Mouse (Mus musculus) stomach, embryonic 14.5 days (tissue): ENCODE data around the gene Polr3h. TPM values are rescaled to one million over a fixed set of nuclear protein-coding genes. Genes with fewer than 3 reads are reported as not detected.
A peak's percentile ranks its signal among the peaks of the same experiment; 100 is the strongest.
"Not testable (repeated sequence)": the region's sequence is repeated elsewhere in the genome, so short reads cannot be mapped to it uniquely, and the experiment has no call there.

ENCODE experiments used
- ATAC-seq: fragments of 200-750 bp; cut with Nextera tagmentation; 2 replicates; pipeline ENCODE4 v1.8.0; 2017; ENCODE audit warnings: low read depth, moderate TSS enrichment; ENCODE audit not compliant: insufficient number of reproducible peaks, insufficient read depth, low FRiP score
- H3K27ac ChIP-seq: fragments of 300-500 bp; sonication (generic); 2 replicates; pipeline ENCODE4 v1.5.1; 2014; ENCODE audit warnings: mild to moderate bottlenecking, low read length, moderate library complexity, mixed read lengths
- H3K27me3 ChIP-seq: fragments of 300-500 bp; sonication (generic); 2 replicates; pipeline ENCODE4 v1.6.1; 2014; ENCODE audit warnings: low read length, control low read depth, mixed read lengths; ENCODE audit not compliant: control insufficient read depth, insufficient read depth
- H3K36me3 ChIP-seq: fragments of 300-500 bp; sonication (generic); 2 replicates; pipeline ENCODE4 v1.6.1; 2014; ENCODE audit warnings: mild to moderate bottlenecking, control low read depth, low read length, moderate library complexity, mixed read lengths; ENCODE audit not compliant: control insufficient read depth, insufficient read depth
- H3K4me1 ChIP-seq: fragments of 300-500 bp; sonication (generic); 2 replicates; pipeline ENCODE4 v1.6.1; 2014; ENCODE audit warnings: low read length, control low read depth, mixed read lengths; ENCODE audit not compliant: control insufficient read depth, insufficient read depth
- H3K4me2 ChIP-seq: fragments of 300-500 bp; sonication (generic); replicated peaks from 2 replicates; pipeline ENCODE4 v1.6.1; 2014; ENCODE audit warnings: low read depth, low read length, control low read depth
- H3K4me3 ChIP-seq: fragments of 300-500 bp; sonication (generic); 2 replicates; pipeline ENCODE4 v1.5.1; 2014; ENCODE audit warnings: low read depth, low read length, control low read depth
- H3K9ac ChIP-seq: fragments of 300-500 bp; sonication (generic); replicated peaks from 2 replicates; pipeline ENCODE4 v1.6.1; 2014; ENCODE audit warnings: low read depth, mild to moderate bottlenecking, control low read depth, low read length, moderate library complexity, mixed read lengths
- H3K9me3 ChIP-seq: fragments of 300-500 bp; sonication (generic); 2 replicates; pipeline ENCODE4 v1.6.1; 2016; ENCODE audit warnings: low read depth, low read length, control low read depth; ENCODE audit not compliant: control insufficient read depth
- WGBS: fragments of 180-500 bp; shearing (Covaris S2); extraction: QIAGEN DNeasy Blood & Tissue Kit; methylation state at CpG from one replicate; pipeline ENCODE4 v1.1.7; 2014; 5-methylcytosine and 5-hydroxymethylcytosine counted together
- polyA plus RNA-seq: library from polyadenylated mRNA; unstranded; fragments of >200 nt; fragmentation: Nextera tagmentation; extraction: Ambion mirVana; gene quantifications from 2 replicates; pipeline ENCODE4 v1.2.1, GENCODE M21; 2014

The Polr3h gene
- polyA plus RNA-seq, 1 experiment from 2014 or later = 68.0 TPM

DNA sequence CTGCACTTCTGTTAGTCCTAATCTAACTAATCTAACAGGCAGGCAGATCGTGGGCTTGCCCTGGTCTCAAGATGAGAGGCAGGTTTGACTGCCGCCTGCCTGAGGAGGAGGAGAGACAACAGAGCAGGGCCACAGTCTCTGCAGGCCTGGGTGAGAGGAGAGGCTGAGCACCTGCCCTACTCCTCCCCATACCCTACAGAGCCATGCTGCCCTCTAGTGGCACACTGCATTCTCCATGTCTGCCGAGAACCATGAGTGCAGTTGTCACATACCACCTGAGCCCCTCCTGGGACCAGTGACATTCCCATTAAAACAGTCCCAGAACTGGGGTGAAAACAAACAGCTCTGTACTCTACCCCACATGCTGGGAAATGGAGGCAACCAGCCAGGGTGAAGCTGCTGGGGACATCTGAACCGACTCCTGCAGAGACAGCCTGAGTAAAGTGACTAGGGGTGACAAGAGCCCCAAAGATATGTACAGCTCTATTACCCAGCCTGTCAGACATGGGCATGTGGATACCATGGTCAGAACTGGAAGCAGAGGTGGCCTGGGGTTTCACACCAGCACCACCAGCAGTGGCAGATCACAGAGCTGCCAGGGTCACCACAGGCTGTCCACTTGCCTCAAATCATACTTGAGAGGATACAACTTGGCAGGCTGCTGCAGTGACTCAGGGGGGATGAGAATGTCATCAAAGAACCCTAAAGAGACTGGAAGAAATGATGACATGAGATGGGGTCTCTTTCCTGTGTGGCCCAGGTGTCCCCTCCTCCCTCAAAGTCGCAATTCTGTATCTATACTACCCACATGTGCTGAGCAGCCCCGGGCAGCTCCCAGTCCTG is 8.2 kb downstream of the Polr3h start:
- no peaks in the 10 kb centered on the region for H3K9me3 ChIP-seq
- 59% methylated on average over 6 of the region's 6 CpGs for WGBS
- H3K27me3 ChIP-seq = no peaks in the 10 kb centered on the region
- no peak overlapping the region for H3K4me2 ChIP-seq
- no peak overlapping the region for H3K9ac ChIP-seq
- H3K4me1 ChIP-seq = no peaks in the 10 kb centered on the region
- H3K4me3 ChIP-seq = no peak overlapping the region
- H3K27ac ChIP-seq = no peak overlapping the region
- H3K36me3 ChIP-seq = peaks cover 43% of the 10 kb centered on the region
- peak; percentile 58; the same call in 1 of the 2 replicates for ATAC-seq

GRCm38 (mm10) chr15:81917201-81917600 is 8.8 kb downstream of the Polr3h start:
- WGBS = 88% methylated on average over 12 of the region's 12 CpGs
- Histone ChIP-seq H3K27ac (no peak overlapping the region), H3K27me3 (no peaks in the 10 kb centered on the region), H3K9ac (no peak overlapping the region), H3K4me1 (no peaks in the 10 kb centered on the region), H3K9me3 (no peaks in the 10 kb centered on the region), H3K4me2 (no peak overlapping the region), H3K36me3 (peaks cover 49% of the 10 kb centered on the region), H3K4me3 (no peak overlapping the region)
- no peak for ATAC-seq

DNA sequence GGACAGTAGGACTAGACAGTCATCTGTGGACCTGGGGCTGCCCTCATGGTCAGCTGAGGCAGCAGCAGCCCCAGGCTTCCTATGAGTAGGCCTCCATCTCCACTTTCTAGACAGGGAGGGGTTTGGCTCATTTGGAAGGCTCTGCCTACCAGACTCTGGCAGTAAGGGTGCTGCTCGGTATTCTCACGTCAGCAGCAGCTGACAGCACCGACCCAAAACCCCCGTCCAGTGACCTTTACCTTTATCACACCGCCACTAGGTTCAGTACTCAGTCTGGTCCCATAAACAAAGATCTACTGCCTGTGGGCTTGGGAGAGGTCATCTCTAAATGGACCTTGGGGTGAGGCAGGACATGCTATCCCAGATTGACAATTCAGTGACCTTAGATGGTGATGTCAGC is 10.4 kb downstream of the Polr3h start:
- WGBS = 75% methylated on average over 5 of the region's 5 CpGs
- H3K4me2 ChIP-seq = no peak overlapping the region
- H3K9me3 ChIP-seq = no peaks in the 10 kb centered on the region
- H3K4me3 ChIP-seq = no peak overlapping the region
- H3K27me3 ChIP-seq = no peaks in the 10 kb centered on the region
- H3K36me3 ChIP-seq = peaks cover 63% of the 10 kb centered on the region
- no peak overlapping the region for H3K9ac ChIP-seq
- no peak overlapping the region for H3K27ac ChIP-seq
- no peak for ATAC-seq
- no peaks in the 10 kb centered on the region for H3K4me1 ChIP-seq

DNA sequence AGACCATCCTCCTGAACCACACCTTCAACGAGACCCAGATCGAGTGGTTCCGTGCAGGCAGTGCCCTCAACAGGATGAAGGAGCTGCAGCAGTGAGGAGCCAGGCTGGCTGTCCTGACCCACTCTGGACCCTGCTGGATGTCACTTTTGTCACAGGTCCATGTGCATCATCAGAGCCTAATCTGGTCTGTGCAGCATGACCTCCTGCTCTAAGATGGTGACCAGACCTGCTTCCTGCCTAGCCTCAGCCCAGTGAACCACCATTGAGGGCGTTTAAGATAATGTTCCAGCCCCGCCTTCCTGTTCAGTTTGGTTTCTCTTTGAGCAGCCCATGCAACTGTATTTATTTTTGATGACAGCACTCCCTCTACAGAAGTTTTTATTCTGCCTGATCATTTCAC is 11.4 kb downstream of the Polr3h start:
- Histone ChIP-seq H3K36me3 (peaks cover 73% of the 10 kb centered on the region), H3K4me1 (no peaks in the 10 kb centered on the region), H3K9ac (no peak overlapping the region), H3K9me3 (no peaks in the 10 kb centered on the region), H3K4me3 (no peak overlapping the region), H3K27ac (no peak overlapping the region), H3K27me3 (no peaks in the 10 kb centered on the region), H3K4me2 (no peak overlapping the region)
- no peak for ATAC-seq
- WGBS = 73% methylated on average over 5 of the region's 5 CpGs

- Histone ChIP-seq H3K9me3 (no peaks in the 10 kb centered on the region), H3K27ac (no peak overlapping the region), H3K9ac (no peak overlapping the region), H3K4me2 (no peak overlapping the region), H3K4me1 (no peaks in the 10 kb centered on the region), H3K36me3 (peaks cover 86% of the 10 kb centered on the region), H3K4me3 (no peak overlapping the region), H3K27me3 (no peaks in the 10 kb centered on the region)
- 62% methylated on average over 2 of the region's 2 CpGs for WGBS
- no peak for ATAC-seq
These were observed 13.5 kb downstream of the Polr3h start for GRCm38 (mm10) chr15:81912498-81912897.

- not testable (repeated sequence) for ATAC-seq, H3K9me3 ChIP-seq, H3K4me2 ChIP-seq, H3K4me3 ChIP-seq, H3K27me3 ChIP-seq, H3K27ac ChIP-seq, H3K4me1 ChIP-seq, H3K9ac ChIP-seq
- H3K36me3 ChIP-seq = peaks cover 75% of the 10 kb centered on the region
- 92% methylated on average over 4 of the region's 4 CpGs for WGBS
These were observed 17.3 kb downstream of the Polr3h start for GRCm38 (mm10) chr15:81908767-81909166.

GRCm38 (mm10) chr15:81907953-81908352 is 18.1 kb downstream of the Polr3h start:
- H3K27ac ChIP-seq = no peak overlapping the region
- ATAC-seq = no peak
- no peaks in the 10 kb centered on the region for H3K4me1 ChIP-seq
- H3K4me2 ChIP-seq = no peak overlapping the region
- H3K27me3 ChIP-seq = no peaks in the 10 kb centered on the region
- no peaks in the 10 kb centered on the region for H3K9me3 ChIP-seq
- WGBS = 84% methylated on average over 8 of the region's 8 CpGs
- peaks cover 74% of the 10 kb centered on the region for H3K36me3 ChIP-seq
- no peak overlapping the region for H3K9ac ChIP-seq
- no peak overlapping the region for H3K4me3 ChIP-seq

DNA sequence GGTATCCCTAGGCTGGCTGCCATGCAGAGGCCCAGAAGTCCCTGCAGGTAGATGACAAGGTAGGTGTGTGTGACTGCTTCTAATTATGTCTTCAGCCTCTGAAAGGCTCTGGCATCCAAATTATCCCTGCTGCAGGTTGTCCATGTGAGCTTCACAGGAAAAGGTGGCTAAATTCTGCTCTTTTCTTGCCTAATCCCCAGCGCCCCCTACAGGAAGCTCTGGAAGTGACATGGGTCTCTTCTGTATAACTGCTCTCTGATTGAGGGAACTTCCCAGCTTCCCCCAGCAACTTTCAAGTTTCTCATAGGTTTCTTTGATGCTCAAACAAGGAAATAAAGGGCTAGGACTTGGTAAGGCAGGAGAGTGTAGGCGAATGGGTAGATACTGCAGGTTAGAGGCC is 21.1 kb downstream of the Polr3h start:
- H3K9ac ChIP-seq = no peak overlapping the region
- H3K4me3 ChIP-seq = no peak overlapping the region
- no peak overlapping the region for H3K4me2 ChIP-seq
- ATAC-seq = no peak
- no peak overlapping the region for H3K27ac ChIP-seq
- WGBS = 46% methylated on average over 2 of the region's 2 CpGs
- no peaks in the 10 kb centered on the region for H3K27me3 ChIP-seq
- H3K4me1 ChIP-seq = no peaks in the 10 kb centered on the region
- H3K36me3 ChIP-seq = peaks cover 54% of the 10 kb centered on the region
- no peaks in the 10 kb centered on the region for H3K9me3 ChIP-seq

DNA sequence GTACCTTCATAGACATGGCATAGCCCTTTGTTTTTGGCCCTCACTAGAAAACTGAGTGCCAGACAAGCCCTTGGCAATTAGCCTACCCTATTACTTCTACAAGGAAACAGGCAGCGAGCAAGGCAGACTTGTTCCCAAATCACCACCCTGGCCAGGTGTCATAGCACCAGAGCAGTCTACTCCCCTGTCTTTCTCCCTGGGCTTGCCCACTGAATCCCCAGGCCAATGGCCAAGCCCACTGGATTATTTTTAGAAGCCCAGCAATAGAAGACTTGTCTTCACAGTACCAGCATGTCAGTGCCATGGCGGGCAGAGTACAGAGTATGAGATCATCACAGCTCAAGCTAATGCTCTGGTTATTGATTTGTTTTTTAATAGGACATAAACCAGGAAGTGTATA is 27.3 kb downstream of the Polr3h start:
- Histone ChIP-seq H3K36me3 (peaks cover 41% of the 10 kb centered on the region), H3K4me1 (no peaks in the 10 kb centered on the region), H3K9ac (no peak overlapping the region), H3K9me3 (no peaks in the 10 kb centered on the region), H3K4me2 (no peak overlapping the region), H3K27me3 (no peaks in the 10 kb centered on the region), H3K4me3 (no peak overlapping the region), H3K27ac (no peak overlapping the region)
- ATAC-seq = no peak
- WGBS = 96% methylated on average over 2 of the region's 2 CpGs
